Mouse (Mus musculus): ENCODE results near the gene Nkd1.

DNA sequence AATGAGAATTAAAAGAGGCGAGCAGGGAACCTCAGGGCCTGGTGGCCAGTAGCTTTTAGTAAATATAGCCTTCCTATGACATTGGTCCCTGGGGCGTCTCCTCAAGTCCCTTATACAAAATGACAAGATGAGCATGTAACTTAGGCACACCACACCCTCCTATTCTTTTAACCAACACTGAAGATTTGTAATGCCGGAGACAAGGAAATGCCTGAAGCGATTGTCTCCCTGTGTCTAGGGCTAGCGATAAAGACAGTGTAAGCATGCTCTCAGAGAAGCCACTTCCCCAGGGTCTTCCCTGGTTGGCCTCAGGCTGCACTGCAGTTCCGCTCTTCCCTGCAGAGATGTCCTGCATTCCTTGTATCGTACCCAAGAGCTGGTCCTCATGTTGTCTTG, 17.8 kb downstream of the Nkd1 start:
- no peak for TF ChIP-seq HCFC1 (IDR thresholded peaks at IDR 0.05; ENCODE audit: borderline replicate concordance, insufficient read depth, low read length)
- TF ChIP-seq CHD2 (IDR thresholded peaks at IDR 0.05; ENCODE audit: low read depth, low read length) = no peak
- no peak for TF ChIP-seq ZC3H11A (IDR thresholded peaks at IDR 0.05; ENCODE audit: borderline replicate concordance, low read depth, low read length)
- no peak for TF ChIP-seq MAFK (IDR thresholded peaks at IDR 0.05; ENCODE audit: insufficient read depth, low read depth, low read length)
- no peak for TF ChIP-seq ZNF384 (IDR thresholded peaks at IDR 0.05; ENCODE audit: low read depth, low read length)
